Mouse (Mus musculus): ENCODE measurements at regions not wholly inside any gene's neighbourhood (a gene's known extent, or its start where the extent isn't known, plus 50 kb on each side); places are given as distances from the start of the nearest gene placed in this dataset.

GRCm38 (mm10) chr5:74920939-74921338 is 123.6 kb downstream of the Chic2 start:
- TF ChIP-seq CTCF (IDR thresholded peaks at IDR 0.05), result no peak
- intact Hi-C loops (cut with DNase I), result no loop called here
- H3K4me3 ChIP-seq, result no peak overlapping the region

DNA sequence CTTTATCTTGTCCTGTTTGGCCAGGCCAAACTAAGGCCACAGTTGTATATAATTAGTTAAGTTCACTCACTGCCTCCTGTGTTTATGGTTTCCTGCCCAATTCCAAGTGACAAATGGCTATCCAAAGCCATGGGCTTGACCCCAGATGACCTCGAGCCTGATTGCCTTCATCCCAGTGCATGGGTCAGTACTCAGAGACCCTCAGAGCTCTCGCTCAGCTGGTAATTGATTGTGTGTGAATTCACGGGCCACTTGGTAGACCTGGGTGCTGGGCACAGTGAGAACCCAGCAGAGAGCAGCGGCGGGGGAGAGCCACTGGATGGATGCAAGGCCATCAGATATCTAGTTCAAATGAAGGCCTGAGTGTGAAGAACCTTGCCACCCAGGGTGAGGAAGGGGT is 124.1 kb downstream of the Chic2 start:
- DNase-seq (ENCODE audit: extremely low spot score in 1 of 2, low spot score in 2 of 2), result no peak
- no peak overlapping the region for H3K27ac ChIP-seq
- no peak for TF ChIP-seq CTCF (IDR thresholded peaks at IDR 0.05)
- intact Hi-C loops (cut with DNase I), result no loop called here
- H3K4me3 ChIP-seq, result no peak overlapping the region

More at GRCm38 (mm10) chr5:74920939-74921338, 123.6 kb downstream of the Chic2 start:
- H3K27ac ChIP-seq, result no peak overlapping the region
- DNase-seq (ENCODE audit: extremely low spot score in 1 of 2, low spot score in 2 of 2), result no peak

- TF ChIP-seq CTCF (IDR thresholded peaks at IDR 0.05), result no peak
- DNase-seq (ENCODE audit: extremely low spot score in 1 of 2, low spot score in 2 of 2), result no peak
- Histone ChIP-seq H3K4me3 (no peak overlapping the region), H3K27ac (no peak overlapping the region)
- intact Hi-C loops (cut with DNase I), result no loop called here
Observed at GRCm38 (mm10) chr5:74905504-74906061, 139.0 kb downstream of the Chic2 start.

DNA sequence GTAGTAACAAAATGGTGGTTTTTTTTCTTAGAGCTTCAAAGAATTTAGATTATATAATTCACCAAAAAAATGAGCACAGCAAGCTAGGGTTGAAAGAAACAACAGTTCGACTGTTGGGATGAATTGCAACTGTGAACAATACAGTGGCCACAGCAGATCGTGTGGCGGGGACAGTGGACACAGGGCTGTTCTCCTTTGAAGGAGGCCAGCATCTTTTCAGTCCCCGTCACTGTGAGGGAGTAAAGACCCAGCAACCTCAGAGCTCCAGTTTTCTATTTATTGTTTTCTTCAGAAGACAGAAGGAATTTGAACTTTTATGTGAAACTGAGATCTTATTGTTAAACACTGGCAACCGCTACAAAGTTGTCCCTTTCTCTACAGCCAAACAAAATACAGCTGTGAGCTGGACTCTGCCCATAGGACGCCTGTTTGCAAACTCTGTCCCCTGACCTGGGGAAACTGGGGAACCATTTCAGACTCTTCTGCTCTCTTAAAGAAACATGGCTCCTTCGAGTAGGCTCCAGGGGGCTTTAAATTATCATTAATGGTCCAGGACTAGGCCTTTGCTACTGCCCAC is 139.6 kb downstream of the Chic2 start:
- H3K27ac ChIP-seq, result no peak overlapping the region
- TF ChIP-seq CTCF (IDR thresholded peaks at IDR 0.05), result no peak
- no peak overlapping the region for H3K4me3 ChIP-seq
- intact Hi-C loops (cut with DNase I), result no loop called here
- DNase-seq (ENCODE audit: extremely low spot score in 1 of 2, low spot score in 2 of 2), result no peak

GRCm38 (mm10) chr5:74904327-74904726 is 140.2 kb downstream of the Chic2 start:
- intact Hi-C loops (cut with DNase I), result no loop called here
- Histone ChIP-seq H3K27ac (no peak overlapping the region), H3K4me3 (no peak overlapping the region)
- DNase-seq (ENCODE audit: extremely low spot score in 1 of 2, low spot score in 2 of 2), result no peak
- TF ChIP-seq CTCF (IDR thresholded peaks at IDR 0.05), result peak; percentile 13

DNA sequence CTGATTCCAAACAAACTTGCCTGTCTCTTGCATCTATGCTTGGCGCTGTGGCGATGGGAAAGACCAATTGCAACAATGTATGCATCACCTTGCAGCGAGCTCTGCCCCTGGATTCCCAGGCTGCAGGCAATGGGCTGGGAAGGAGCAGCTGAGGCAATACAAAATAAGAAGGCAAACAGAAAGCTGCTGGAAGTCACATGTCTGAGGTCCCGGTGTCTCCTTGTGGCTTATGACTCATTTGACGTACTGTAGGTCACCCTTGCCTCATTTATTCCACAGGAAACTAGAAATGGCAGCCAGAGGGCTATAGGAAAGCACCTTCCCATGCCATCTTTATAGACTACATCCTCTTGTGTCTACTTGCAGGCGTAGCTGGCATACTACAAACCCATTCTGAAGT is 140.9 kb downstream of the Chic2 start:
- intact Hi-C loops (cut with DNase I), result no loop called here
- Histone ChIP-seq H3K4me3 (no peak overlapping the region), H3K27ac (no peak overlapping the region)
- TF ChIP-seq CTCF (IDR thresholded peaks at IDR 0.05), result no peak
- no peak for DNase-seq (ENCODE audit: extremely low spot score in 1 of 2, low spot score in 2 of 2)

GRCm38 (mm10) chr5:74897133-74897532 is 147.4 kb downstream of the Chic2 start:
- Histone ChIP-seq H3K27ac (no peak overlapping the region), H3K4me3 (no peak overlapping the region)
- no peak for DNase-seq (ENCODE audit: extremely low spot score in 1 of 2, low spot score in 2 of 2)
- no peak for TF ChIP-seq CTCF (IDR thresholded peaks at IDR 0.05)
- intact Hi-C loops (cut with DNase I), result no loop called here

DNA sequence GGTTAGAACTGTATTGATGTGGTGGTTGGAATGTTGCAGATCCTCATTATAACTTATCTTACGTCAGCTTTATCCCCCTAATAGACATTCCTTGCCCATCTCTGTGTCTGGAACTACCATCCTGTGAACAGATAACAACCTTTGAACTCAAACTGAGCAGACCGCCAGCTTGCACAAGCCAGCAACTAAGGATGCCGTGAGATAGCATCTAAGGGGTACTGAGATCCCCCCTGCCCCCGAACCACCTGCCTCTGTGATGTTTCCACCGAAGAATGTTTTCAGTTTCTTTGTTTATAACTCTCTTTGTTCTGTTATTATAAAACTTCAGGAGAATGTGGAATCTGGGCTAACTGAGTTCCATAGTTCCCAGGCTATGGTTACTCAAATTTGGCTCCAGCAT is 151.3 kb downstream of the Chic2 start:
- H3K27ac ChIP-seq, result no peak overlapping the region
- intact Hi-C loops (cut with DNase I), result no loop called here

DNA sequence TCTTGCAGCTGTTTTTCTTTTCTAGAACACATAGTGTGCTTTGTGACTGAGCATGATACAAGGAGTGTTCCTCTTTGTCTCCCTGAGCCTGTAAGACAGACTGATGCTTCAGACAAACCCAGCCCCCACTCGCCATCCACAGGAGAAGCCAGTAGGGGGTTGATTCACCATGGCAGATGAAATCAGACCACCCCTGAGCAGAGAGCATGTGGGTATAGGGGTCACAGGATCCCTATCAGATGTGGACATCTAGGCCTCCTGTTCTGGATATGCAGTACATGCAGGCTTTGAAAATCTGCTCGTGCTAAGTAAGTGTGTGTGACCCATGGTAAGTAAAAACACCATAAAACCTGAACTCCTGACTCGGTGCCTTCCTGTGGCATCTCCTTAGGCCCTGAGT is 153.0 kb downstream of the Chic2 start:
- no peak for DNase-seq (ENCODE audit: extremely low spot score in 1 of 2, low spot score in 2 of 2)
- intact Hi-C loops (cut with DNase I), result no loop called here
- Histone ChIP-seq H3K27ac (no peak overlapping the region), H3K4me3 (no peak overlapping the region)
- no peak for TF ChIP-seq CTCF (IDR thresholded peaks at IDR 0.05)

More for the DNA sequence above, 151.3 kb downstream of the Chic2 start:
- H3K4me3 ChIP-seq, result no peak overlapping the region
- no peak for DNase-seq (ENCODE audit: extremely low spot score in 1 of 2, low spot score in 2 of 2)
- TF ChIP-seq CTCF (IDR thresholded peaks at IDR 0.05), result no peak

- no peak for TF ChIP-seq CTCF (IDR thresholded peaks at IDR 0.05)
- Histone ChIP-seq H3K27ac (no peak overlapping the region), H3K4me3 (no peak overlapping the region)
- intact Hi-C loops (cut with DNase I), result no loop called here
- DNase-seq (ENCODE audit: extremely low spot score in 1 of 2, low spot score in 2 of 2), result no peak
Observed at GRCm38 (mm10) chr5:74888934-74889333, 155.6 kb downstream of the Chic2 start.

DNA sequence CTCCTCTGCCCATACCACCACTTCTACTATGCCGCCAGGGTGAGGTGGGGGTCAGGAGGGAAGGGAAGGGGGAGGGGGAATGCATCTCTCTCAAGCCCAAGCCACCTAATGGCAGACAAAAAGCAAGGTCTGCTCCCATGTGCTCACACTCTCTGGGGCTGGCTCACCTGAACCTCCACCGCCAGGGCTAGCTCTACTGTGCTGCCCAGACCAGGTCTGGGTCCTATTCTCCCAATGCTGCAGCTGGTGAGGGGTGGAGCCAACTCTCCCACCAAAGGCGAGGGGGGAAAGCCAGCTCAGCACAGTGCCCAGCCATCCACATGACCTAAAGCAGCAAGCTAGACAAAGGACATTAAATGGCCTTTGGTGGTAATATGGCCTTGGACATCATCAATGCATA is 158.6 kb downstream of the Chic2 start:
- DNase-seq (ENCODE audit: extremely low spot score in 1 of 2, low spot score in 2 of 2), result no peak
- intact Hi-C loops (cut with DNase I), result no loop called here
- Histone ChIP-seq H3K27ac (no peak overlapping the region), H3K4me3 (no peak overlapping the region)
- TF ChIP-seq CTCF (IDR thresholded peaks at IDR 0.05), result no peak

DNA sequence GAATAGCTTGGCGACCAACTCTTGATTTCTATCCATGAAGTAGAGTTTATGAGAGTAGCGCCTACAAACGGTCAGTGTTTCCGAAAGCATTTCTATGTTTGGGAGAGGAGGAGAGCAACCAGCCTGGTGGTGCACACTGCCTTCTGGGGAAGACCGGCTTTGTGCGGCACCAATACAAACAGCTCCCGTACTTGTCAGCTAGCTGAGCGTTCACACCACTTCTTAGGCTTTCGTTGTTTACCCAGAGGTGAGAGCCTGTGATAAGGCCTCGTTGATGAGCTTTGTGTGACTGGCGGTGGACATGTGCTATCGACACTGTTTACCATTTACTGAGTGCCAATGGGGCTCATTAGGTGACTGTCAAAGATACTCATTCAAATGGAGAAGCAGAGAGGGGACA is 162.0 kb downstream of the Chic2 start:
- TF ChIP-seq CTCF (IDR thresholded peaks at IDR 0.05), result no peak
- intact Hi-C loops (cut with DNase I), result no loop called here
- DNase-seq (ENCODE audit: extremely low spot score in 1 of 2, low spot score in 2 of 2), result no peak
- H3K27ac ChIP-seq, result no peak overlapping the region
- no peak overlapping the region for H3K4me3 ChIP-seq

DNA sequence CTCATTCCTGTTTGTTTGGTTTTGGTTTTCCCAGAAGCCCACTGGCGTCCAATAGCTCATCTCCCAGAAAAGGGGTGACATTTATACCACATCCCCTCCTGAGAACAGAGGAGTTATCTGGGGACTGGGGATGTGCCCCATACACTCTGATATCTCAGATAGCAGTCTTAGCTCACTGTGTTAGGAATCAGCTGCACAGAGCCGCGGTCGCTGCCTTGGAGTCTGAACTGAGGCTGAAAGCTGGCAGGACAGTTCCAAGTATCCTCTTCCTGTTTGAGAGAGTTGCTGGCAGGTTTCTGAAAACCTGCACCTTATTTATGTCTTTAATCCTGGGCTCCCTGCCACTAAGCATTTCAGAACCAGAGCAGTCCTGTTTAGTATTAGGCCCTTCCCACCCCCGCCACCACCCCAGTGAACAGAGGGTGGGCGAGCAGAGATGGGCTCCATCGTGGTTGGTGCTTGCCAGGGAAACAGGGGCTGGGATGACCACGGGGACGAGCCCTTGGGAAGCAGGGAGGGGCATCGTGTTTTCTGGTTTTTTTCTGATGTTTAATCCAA is 163.8 kb downstream of the Chic2 start:
- intact Hi-C loops (cut with DNase I), result no loop called here
- no peak for TF ChIP-seq CTCF (IDR thresholded peaks at IDR 0.05)
- Histone ChIP-seq H3K27ac (no peak overlapping the region), H3K4me3 (no peak overlapping the region)
- no peak for DNase-seq (ENCODE audit: extremely low spot score in 1 of 2, low spot score in 2 of 2)
